Mouse (Mus musculus) olfactory bulb, adult 2 months (tissue): ENCODE results near the gene Trim14.

Source experiments
- CTCF ChIP-seq: fragments of 200-500 bp; IDR thresholded peaks from 2 replicates; pipeline ENCODE4 v1.5.1; 2012; ENCODE audit warnings: low read depth, mild to moderate bottlenecking, low read length, moderate library complexity; ENCODE audit not compliant: insufficient read depth
- POLR2A ChIP-seq: fragments of 200-500 bp; IDR thresholded peaks from 2 replicates; pipeline ENCODE4 v1.6.1; 2012; ENCODE audit warnings: mild to moderate bottlenecking, low read depth, low read length, moderate library complexity; ENCODE audit not compliant: insufficient read depth

DNA sequence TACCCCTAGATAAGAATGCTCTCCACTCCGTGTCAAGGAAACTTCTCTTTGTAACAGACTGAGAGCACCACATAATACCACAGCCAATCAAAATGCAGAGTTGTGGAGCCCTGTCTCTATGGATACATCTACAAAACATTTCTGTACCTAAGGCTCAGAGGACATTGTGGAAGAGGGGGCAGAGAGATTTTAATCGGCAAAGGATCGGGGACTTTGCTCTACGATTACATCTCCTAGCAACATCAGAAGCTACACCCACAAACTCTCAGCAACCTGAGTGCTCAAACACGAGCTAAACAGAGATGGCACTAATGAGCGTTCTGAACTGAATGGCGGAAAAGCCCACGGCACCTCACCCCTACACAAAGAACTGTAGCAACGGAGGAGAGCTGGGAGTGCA, 35.8 kb upstream of the Trim14 start:
- TF ChIP-seq POLR2A (no peak), CTCF (no peak)
